8 mouse cellular contexts compared by ENCODE assay signal in the genomic region with DNA sequence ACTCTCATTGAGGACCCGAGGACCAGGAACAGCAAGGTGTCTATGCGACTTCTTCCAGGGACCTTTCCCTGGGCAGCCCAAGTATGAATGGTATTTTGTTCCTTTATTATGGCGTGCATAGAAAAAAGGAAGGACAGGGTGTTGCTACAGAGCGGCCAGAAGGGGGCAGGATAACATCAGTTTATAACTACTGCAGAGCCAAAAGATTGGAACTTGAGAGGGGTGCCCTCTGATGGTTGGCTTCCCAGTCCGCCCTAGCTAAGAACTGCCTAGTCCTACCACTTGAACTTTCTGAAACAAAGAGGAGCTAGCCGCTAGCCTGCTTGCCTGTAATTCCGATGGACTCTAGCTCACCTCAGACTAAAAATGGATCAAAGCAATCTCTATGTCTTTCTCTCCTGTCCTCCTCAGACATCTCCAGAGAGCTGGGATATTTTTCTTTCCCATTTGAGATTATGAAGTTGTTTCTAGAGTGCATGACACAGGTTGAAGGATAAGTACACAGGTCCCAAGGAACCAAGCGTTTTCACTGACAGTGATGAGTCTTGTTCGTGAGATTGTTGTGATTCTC. TPM values are rescaled to one million over a fixed set of nuclear protein-coding genes. Genes with fewer than 3 reads are reported as not detected.
DNase-seq lines count a peak whose midpoint lies in the region; ATAC-seq and TF ChIP-seq lines count a peak whose summit lies in the region.

No protein-coding gene starts in this region.

- TF ChIP-seq CTCF in heart, postnatal 0 days (IDR thresholded peaks at IDR 0.05; ENCODE audit: low read depth) = peak; percentile 82
- TF ChIP-seq CTCF in liver, embryonic 14.5 days (IDR thresholded peaks at IDR 0.05; ENCODE audit: low read depth) = peak; percentile 70
- TF ChIP-seq CTCF in thymus, adult 2 months (IDR thresholded peaks at IDR 0.05; ENCODE audit: borderline replicate concordance, control insufficient read depth, extremely low read depth, insufficient read depth, low read length, poor library complexity) = no peak

- peak; percentile 66 for DNase-seq in CD4-positive helper T cell, adult 2 months (ENCODE audit: low read depth, low spot score)
- DNase-seq in adrenal gland, postnatal 25 days = peak; percentile 70
- peak; percentile 90 for DNase-seq in heart, postnatal 0 days (ENCODE audit: low spot score)
- peak; percentile 84 to 87 for DNase-seq in kidney, postnatal 25 days
- peak in 2 of 3 experiments; percentile 22 to 35 for DNase-seq in liver, embryonic 14.5 days (ENCODE audit: low read depth in 3 of 3, low spot score in 3 of 3)
- DNase-seq in thymus, adult 2 months = peak; percentile 76

- H3K9ac ChIP-seq in embryonic facial prominence, embryonic 13.5 days = no peak overlapping the region
- no peak overlapping the region for H3K9ac ChIP-seq in heart, postnatal 0 days (replicated peaks; ENCODE audit: low read depth, low read length)
- no peak overlapping the region for H3K9ac ChIP-seq in liver, embryonic 14.5 days (replicated peaks)
- no peak overlapping the region for H3K9ac ChIP-seq in neural tube, embryonic 14.5 days (replicated peaks; ENCODE audit: low read depth, low read length)

- H3K4me1 ChIP-seq in embryonic facial prominence, embryonic 13.5 days = peaks cover 14% of the 10 kb centered on the region; the same call in 1 of the 2 replicates
- H3K4me1 ChIP-seq in heart, postnatal 0 days (ENCODE audit: control insufficient read depth, insufficient read depth) = no peaks in the 10 kb centered on the region
- 0 out of 4 replicates have a peak, but pooled peaks cover 0 to 2% of the 10 kb centered on the region in 2 experiments for H3K4me1 ChIP-seq in liver, embryonic 14.5 days (replicated peaks; ENCODE audit: control insufficient read depth in 2 of 2, insufficient read depth in 2 of 2, low read length in 1 of 2)
- no peaks in the 10 kb centered on the region; the same call in 1 of the 2 replicates for H3K4me1 ChIP-seq in neural tube, embryonic 14.5 days (ENCODE audit: control insufficient read depth, insufficient read depth, low read length)
- no peaks in the 10 kb centered on the region for H3K4me1 ChIP-seq in thymus, adult 2 months (replicated peaks; ENCODE audit: control insufficient read depth, insufficient read depth, low read length)

- no peak for ATAC-seq in embryonic facial prominence, embryonic 13.5 days (ENCODE audit: insufficient number of reproducible peaks, insufficient read depth, low FRiP score, low TSS enrichment, low read depth)
- ATAC-seq in heart, postnatal 0 days (ENCODE audit: insufficient read depth, low read depth) = peak; percentile 76
- no peak for ATAC-seq in liver, embryonic 14.5 days (ENCODE audit: insufficient read depth)
- ATAC-seq in neural tube, embryonic 14.5 days (ENCODE audit: low read depth) = peak; percentile 76; the same call in 1 of the 2 replicates

- no peak for TF ChIP-seq POLR2A in thymus, adult 2 months (IDR thresholded peaks at IDR 0.05; ENCODE audit: control insufficient read depth, extremely low read depth, insufficient read depth, low read length, poor library complexity)

- 0 out of 2 replicates have a peak overlapping the region, but pooled peaks have one; percentile 84 for H3K4me2 ChIP-seq in embryonic facial prominence, embryonic 13.5 days
- H3K4me2 ChIP-seq in heart, postnatal 0 days (ENCODE audit: low read depth, low read length) = no peak overlapping the region
- H3K4me2 ChIP-seq in liver, embryonic 14.5 days (ENCODE audit: low read depth) = no peak overlapping the region
- no peak overlapping the region for H3K4me2 ChIP-seq in neural tube, embryonic 14.5 days (ENCODE audit: low read depth, low read length)

- TF ChIP-seq EP300 in heart, postnatal 0 days (IDR thresholded peaks at IDR 0.05; ENCODE audit: low read depth) = no peak
- no peak for TF ChIP-seq EP300 in liver, embryonic 14.5 days (IDR thresholded peaks at IDR 0.05; ENCODE audit: low read depth)

- no peak overlapping the region for H3K4me3 ChIP-seq in embryonic facial prominence, embryonic 13.5 days
- no peak overlapping the region for H3K4me3 ChIP-seq in heart, postnatal 0 days (ENCODE audit: low read depth, low read length)
- H3K4me3 ChIP-seq in liver, embryonic 14.5 days (ENCODE audit: insufficient read depth in 1 of 2, low read depth in 2 of 2, low read length in 2 of 2) = no peak overlapping the region
- H3K4me3 ChIP-seq in neural tube, embryonic 14.5 days (ENCODE audit: low read depth, low read length) = no peak overlapping the region
- H3K4me3 ChIP-seq in thymus, adult 2 months (ENCODE audit: control insufficient read depth, insufficient read depth, low read length) = no peak overlapping the region

- H3K9me3 ChIP-seq in embryonic facial prominence, embryonic 13.5 days = no peaks in the 10 kb centered on the region
- H3K9me3 ChIP-seq in heart, postnatal 0 days (replicated peaks; ENCODE audit: control insufficient read depth, low read length) = no peaks in the 10 kb centered on the region
- H3K9me3 ChIP-seq in liver, embryonic 14.5 days (ENCODE audit: control insufficient read depth, low read length) = no peaks in the 10 kb centered on the region
- no peaks in the 10 kb centered on the region for H3K9me3 ChIP-seq in neural tube, embryonic 14.5 days (ENCODE audit: control insufficient read depth, low read length)

- H3K36me3 ChIP-seq in embryonic facial prominence, embryonic 13.5 days = no peaks in the 10 kb centered on the region
- H3K36me3 ChIP-seq in heart, postnatal 0 days (replicated peaks; ENCODE audit: control insufficient read depth, insufficient read depth, low read length) = no peaks in the 10 kb centered on the region
- no peaks in the 10 kb centered on the region for H3K36me3 ChIP-seq in liver, embryonic 14.5 days (replicated peaks; ENCODE audit: control insufficient read depth, insufficient read depth, low read depth)
- H3K36me3 ChIP-seq in neural tube, embryonic 14.5 days (ENCODE audit: control insufficient read depth, insufficient read depth, low read length) = no peaks in the 10 kb centered on the region
- H3K36me3 ChIP-seq in thymus, adult 2 months (ENCODE audit: control insufficient read depth, insufficient read depth, low read length) = no peaks in the 10 kb centered on the region

- H3K27ac ChIP-seq in embryonic facial prominence, embryonic 13.5 days = no peak overlapping the region
- H3K27ac ChIP-seq in heart, postnatal 0 days (ENCODE audit: low read depth) = no peak overlapping the region
- H3K27ac ChIP-seq in liver, embryonic 14.5 days = no peak overlapping the region
- no peak overlapping the region for H3K27ac ChIP-seq in neural tube, embryonic 14.5 days (ENCODE audit: low read depth, low read length)
- H3K27ac ChIP-seq in thymus, adult 2 months (ENCODE audit: control insufficient read depth, insufficient read depth, low read length) = no peak overlapping the region

- WGBS in embryonic facial prominence, embryonic 13.5 days = 14% methylated on average over 9 of the region's 9 CpGs
- 13% methylated on average over 9 of the region's 9 CpGs for WGBS in heart, postnatal 0 days
- WGBS in liver, embryonic 14.5 days (ENCODE audit: insufficient replicate concordance) = 11% methylated on average over 9 of the region's 9 CpGs
- 9% methylated on average over 9 of the region's 9 CpGs for WGBS in neural tube, embryonic 14.5 days
- 18% methylated on average over 9 of the region's 9 CpGs for WGBS in thymus, adult 2 months

- no peaks in the 10 kb centered on the region for H3K27me3 ChIP-seq in embryonic facial prominence, embryonic 13.5 days
- no peaks in the 10 kb centered on the region for H3K27me3 ChIP-seq in heart, postnatal 0 days (ENCODE audit: control insufficient read depth, insufficient read depth, low read length)
- H3K27me3 ChIP-seq in liver, embryonic 14.5 days (ENCODE audit: control insufficient read depth, insufficient read depth, low read length) = no peaks in the 10 kb centered on the region; the same call in 1 of the 2 replicates
- H3K27me3 ChIP-seq in neural tube, embryonic 14.5 days (ENCODE audit: control insufficient read depth, insufficient read depth, low read length) = no peaks in the 10 kb centered on the region
- peaks cover 4% of the 10 kb centered on the region; the same call in 1 of the 2 replicates for H3K27me3 ChIP-seq in thymus, adult 2 months (ENCODE audit: control insufficient read depth, insufficient read depth, low read length)

RNA-seq across cellular contexts. Expression of a gene that starts 16.5 kb away (rescaled TPM):
- 64.3 and 81.8 TPM in 2 replicates for total RNA-seq in adrenal gland, postnatal 25 days (2021)
- polyA plus RNA-seq in embryonic facial prominence, embryonic 13.5 days (2015; fragmentation: Nextera tagmentation; extraction: Ambion mirVana) = 42.0 and 50.4 TPM in 2 replicates
- total RNA-seq in heart, postnatal 0 days (2014; rRNA removed; ENCODE audit: low replicate concordance) = 63.3 and 108 TPM in 2 replicates
- polyA plus RNA-seq in heart, postnatal 0 days (2015; fragmentation: Nextera tagmentation; extraction: Ambion mirVana) = 60.9 and 66.2 TPM in 2 replicates
- polyA plus RNA-seq in liver, embryonic 14.5 days (2012; rRNA removed) = 7.6 and 7.9 TPM in 2 replicates
- polyA plus RNA-seq in liver, embryonic 14.5 days (2014; fragmentation: Nextera tagmentation; extraction: Ambion mirVana) = 32.9 and 35.6 TPM in 2 replicates
- 33.7 and 38.6 TPM in 2 replicates for polyA plus RNA-seq in neural tube, embryonic 14.5 days (2014; fragmentation: Nextera tagmentation; extraction: Ambion mirVana)
- polyA plus RNA-seq in thymus, adult 2 months (2012; rRNA removed) = 20.4 and 21.0 TPM in 2 replicates

RNA-seq across cellular contexts. Expression of a gene that starts 33.2 kb away (rescaled TPM):
- not detected in 2 replicates for total RNA-seq in adrenal gland, postnatal 25 days (2021)
- polyA plus RNA-seq in embryonic facial prominence, embryonic 13.5 days (2015; fragmentation: Nextera tagmentation; extraction: Ambion mirVana) = 0.35 and 0.47 TPM in 2 replicates
- not detected in 2 replicates for total RNA-seq in heart, postnatal 0 days (2014; rRNA removed; ENCODE audit: low replicate concordance)
- polyA plus RNA-seq in heart, postnatal 0 days (2015; fragmentation: Nextera tagmentation; extraction: Ambion mirVana) = not detected in 2 replicates
- 0.03 and 0.12 TPM in 2 replicates for polyA plus RNA-seq in liver, embryonic 14.5 days (2012; rRNA removed)
- not detected in 2 replicates for polyA plus RNA-seq in liver, embryonic 14.5 days (2014; fragmentation: Nextera tagmentation; extraction: Ambion mirVana)
- polyA plus RNA-seq in neural tube, embryonic 14.5 days (2014; fragmentation: Nextera tagmentation; extraction: Ambion mirVana) = 0.21 TPM in 1 of 2 replicates, not detected in the other
- 0.23 and 0.40 TPM in 2 replicates for polyA plus RNA-seq in thymus, adult 2 months (2012; rRNA removed)

Comparison
In these comparisons a context has a peak if more than half of its experiments do, and no peak if none do; other contexts are left out.
1. DNase-seq: peak in every context shown above with its lines; median percentile 90 in heart, postnatal 0 days; 86 in kidney, postnatal 25 days; 76 in thymus, adult 2 months; 70 in adrenal gland, postnatal 25 days; 66 in CD4-positive helper T cell, adult 2 months; 28 in liver, embryonic 14.5 days.
2. ATAC-seq: peak in heart, postnatal 0 days (single experiment) and neural tube, embryonic 14.5 days (single experiment); none in embryonic facial prominence, embryonic 13.5 days (single experiment) and liver, embryonic 14.5 days (single experiment).